Mouse (Mus musculus) myocyte (in vitro differentiated cells): ENCODE measurements around the gene Xrcc5.

Experiments used
- MAX ChIP-seq: IDR thresholded peaks from one replicate; pipeline ENCODE4 v1.6.1; 2011; ENCODE audit warnings: low read depth, mild to moderate bottlenecking, control low read depth
- MYOD1 ChIP-seq, 3 experiments: IDR thresholded peaks; one replicate each; pipeline ENCODE4 v1.6.1; 2011; ENCODE audit warnings: control low read depth in 2 of 3, low read depth in 2 of 3, mild to moderate bottlenecking in 2 of 3, moderate library complexity in 1 of 3; ENCODE audit not compliant: insufficient read length in 2 of 3, control insufficient read depth in 1 of 3
- POLR2A ChIP-seq: IDR thresholded peaks from one replicate; pipeline ENCODE4 v1.6.1; 2011; ENCODE audit warnings: low read depth, mild to moderate bottlenecking, control low read depth, moderate library complexity; ENCODE audit not compliant: insufficient read length
- POLR2AphosphoS2 ChIP-seq: IDR thresholded peaks from one replicate; pipeline ENCODE4 v1.6.1; 2011; ENCODE audit warnings: low read depth, control low read depth; ENCODE audit not compliant: insufficient read length
- TCF12 ChIP-seq: IDR thresholded peaks from one replicate; pipeline ENCODE4 v1.6.1; 2011; ENCODE audit warnings: mild to moderate bottlenecking, control low read depth; ENCODE audit not compliant: poor library complexity, insufficient read depth, severe bottlenecking
- TCF3 ChIP-seq: IDR thresholded peaks from one replicate; pipeline ENCODE4 v1.6.1; 2011; ENCODE audit warnings: low read depth, control low read depth; ENCODE audit not compliant: insufficient read length
- USF1 ChIP-seq: IDR thresholded peaks from one replicate; pipeline ENCODE4 v1.6.1; 2011; ENCODE audit warnings: low read depth, mild to moderate bottlenecking, control low read depth, moderate library complexity

DNA sequence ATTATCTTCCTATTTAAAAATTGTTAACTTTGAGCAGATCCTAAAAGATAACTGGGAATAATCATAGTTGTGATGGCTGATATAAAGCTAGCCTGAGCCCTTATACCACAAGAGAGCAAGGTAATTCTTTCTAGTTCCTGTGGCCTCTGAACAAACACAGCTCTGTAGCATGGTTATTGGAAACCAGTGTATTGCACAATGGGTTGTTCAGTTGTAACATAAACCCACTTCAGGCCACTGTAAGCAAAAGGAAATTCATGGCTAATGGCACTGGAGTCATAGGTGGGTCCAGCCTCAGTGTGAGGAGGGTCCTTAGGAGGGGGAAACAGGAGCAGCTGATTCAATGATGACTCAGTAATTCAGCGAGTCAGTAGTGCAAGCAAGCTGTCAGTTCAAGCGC lies 113.0 kb downstream of the Xrcc5 start:
- TF ChIP-seq MAX = no peak
- TF ChIP-seq POLR2A = no peak
- no peak for TF ChIP-seq TCF3
- TF ChIP-seq USF1 = no peak
- no peak for TF ChIP-seq MYOD1 (IDR thresholded peaks at IDR 0.05; ENCODE audit: control insufficient read depth in 1 of 3, insufficient read length in 2 of 3, low read depth in 2 of 3)
- no peak for TF ChIP-seq POLR2AphosphoS2
- no peak for TF ChIP-seq TCF12
